Mouse (Mus musculus): ENCODE measurements around the gene Tarbp1. TPM values are rescaled to one million over a fixed set of nuclear protein-coding genes. Genes with fewer than 3 reads are reported as not detected.

The Tarbp1 gene
- polyA plus RNA-seq (2016; fragmentation: Nextera tagmentation; extraction: Ambion mirVana), result 3.5 and 3.6 TPM in 2 replicates

- peak within 1 kb of the TSS; percentile 75 for H3K9ac ChIP-seq (replicated peaks)
- ATAC-seq (ENCODE audit: insufficient number of reproducible peaks, insufficient read depth, low FRiP score, low TSS enrichment, low read depth), result peak; percentile 90
- peaks cover 18% of the 10 kb centered on the region for H3K4me1 ChIP-seq (replicated peaks)
- peaks cover 16% of the 10 kb centered on the region for H3K27me3 ChIP-seq
- peak within 1 kb of the TSS; percentile 85 for H3K27ac ChIP-seq
- H3K4me3 ChIP-seq (replicated peaks), result peak within 1 kb of the TSS; percentile 89
- H3K9me3 ChIP-seq, result no peaks in the 10 kb centered on the region
- under 1% methylated on average over 122 of the region's 124 CpGs for WGBS
- H3K4me2 ChIP-seq, result peak within 1 kb of the TSS; percentile 89
- H3K36me3 ChIP-seq, result peaks cover 15% of the 10 kb centered on the region; the same call in 1 of the 2 replicates
Observed at GRCm38 (mm10) chr8:126474299-126475187, at the start of gene Tarbp1. TSS of gene Tarbp1 (minus strand) at chr8:126475065.

GRCm38 (mm10) chr8:126524233-126524985 is 49.5 kb upstream of the Tarbp1 start:
- no peak overlapping the region for H3K4me3 ChIP-seq (replicated peaks)
- H3K9me3 ChIP-seq, result no peaks in the 10 kb centered on the region
- H3K27me3 ChIP-seq, result no peaks in the 10 kb centered on the region
- H3K9ac ChIP-seq (replicated peaks), result no peak overlapping the region
- peak overlapping the region; percentile 70 for H3K27ac ChIP-seq
- H3K36me3 ChIP-seq, result no peaks in the 10 kb centered on the region
- ATAC-seq (ENCODE audit: insufficient number of reproducible peaks, insufficient read depth, low FRiP score, low TSS enrichment, low read depth), result no peak
- no peak overlapping the region for H3K4me2 ChIP-seq
- peaks cover 14% of the 10 kb centered on the region for H3K4me1 ChIP-seq (replicated peaks)
- WGBS, result 79% methylated on average over 18 of the region's 18 CpGs

- Histone ChIP-seq H3K4me2 (no peak overlapping the region), H3K27me3 (no peaks in the 10 kb centered on the region), H3K4me3 (replicated peaks) (no peak overlapping the region), H3K9ac (replicated peaks) (no peak overlapping the region), H3K36me3 (no peaks in the 10 kb centered on the region), H3K9me3 (no peaks in the 10 kb centered on the region), H3K4me1 (replicated peaks) (peaks cover 15% of the 10 kb centered on the region; the same call in 1 of the 2 replicates), H3K27ac (no peak overlapping the region)
- ATAC-seq (ENCODE audit: insufficient number of reproducible peaks, insufficient read depth, low FRiP score, low TSS enrichment, low read depth), result no peak
- WGBS, result 80% methylated on average over 11 of the region's 11 CpGs
Observed at GRCm38 (mm10) chr8:126523060-126523574, 48.3 kb upstream of the Tarbp1 start.

- no peak for ATAC-seq (ENCODE audit: insufficient number of reproducible peaks, insufficient read depth, low FRiP score, low TSS enrichment, low read depth)
- Histone ChIP-seq H3K9ac (replicated peaks) (no peak overlapping the region), H3K4me3 (replicated peaks) (no peak overlapping the region), H3K4me1 (replicated peaks) (peaks cover 29% of the 10 kb centered on the region), H3K9me3 (no peaks in the 10 kb centered on the region), H3K36me3 (no peaks in the 10 kb centered on the region), H3K4me2 (no peak overlapping the region), H3K27me3 (no peaks in the 10 kb centered on the region), H3K27ac (no peak overlapping the region)
- WGBS, result 90% methylated on average over 4 of the region's 4 CpGs
Observed at GRCm38 (mm10) chr8:126519447-126519975, 44.6 kb upstream of the Tarbp1 start.

- Histone ChIP-seq H3K4me1 (replicated peaks) (peaks cover 19% of the 10 kb centered on the region), H3K9ac (replicated peaks) (0 out of 2 replicates have a peak overlapping the region, but pooled peaks have one; percentile 18), H3K36me3 (no peaks in the 10 kb centered on the region), H3K27ac (no peak overlapping the region), H3K27me3 (no peaks in the 10 kb centered on the region), H3K4me3 (replicated peaks) (peak overlapping the region; percentile 22), H3K9me3 (no peaks in the 10 kb centered on the region), H3K4me2 (peak overlapping the region; percentile 50)
- ATAC-seq (ENCODE audit: insufficient number of reproducible peaks, insufficient read depth, low FRiP score, low TSS enrichment, low read depth), result no peak
- 24% methylated on average over 27 of the region's 27 CpGs for WGBS
Observed at GRCm38 (mm10) chr8:126516620-126517577, 42.0 kb upstream of the Tarbp1 start.

- no peak overlapping the region for H3K9ac ChIP-seq (replicated peaks)
- ATAC-seq (ENCODE audit: insufficient number of reproducible peaks, insufficient read depth, low FRiP score, low TSS enrichment, low read depth), result no peak
- no peaks in the 10 kb centered on the region for H3K9me3 ChIP-seq
- peaks cover 19% of the 10 kb centered on the region for H3K4me1 ChIP-seq (replicated peaks)
- H3K27me3 ChIP-seq, result no peaks in the 10 kb centered on the region
- no peaks in the 10 kb centered on the region for H3K36me3 ChIP-seq
- no peak overlapping the region for H3K4me2 ChIP-seq
- no peak overlapping the region for H3K27ac ChIP-seq
- no peak overlapping the region for H3K4me3 ChIP-seq (replicated peaks)
- WGBS, result 82% methylated on average over 10 of the region's 10 CpGs
Observed at GRCm38 (mm10) chr8:126514011-126514964, 39.4 kb upstream of the Tarbp1 start.

GRCm38 (mm10) chr8:126510866-126511265 is 36.0 kb upstream of the Tarbp1 start:
- 75% methylated on average over 3 of the region's 3 CpGs for WGBS
- H3K4me3 ChIP-seq (replicated peaks), result no peak overlapping the region
- H3K27me3 ChIP-seq, result no peaks in the 10 kb centered on the region
- no peaks in the 10 kb centered on the region for H3K9me3 ChIP-seq
- H3K36me3 ChIP-seq, result no peaks in the 10 kb centered on the region
- no peak for ATAC-seq (ENCODE audit: insufficient number of reproducible peaks, insufficient read depth, low FRiP score, low TSS enrichment, low read depth)
- H3K4me1 ChIP-seq (replicated peaks), result no peaks in the 10 kb centered on the region
- H3K4me2 ChIP-seq, result no peak overlapping the region
- no peak overlapping the region for H3K9ac ChIP-seq (replicated peaks)
- no peak overlapping the region for H3K27ac ChIP-seq

GRCm38 (mm10) chr8:126509635-126510034 is 34.8 kb upstream of the Tarbp1 start:
- Histone ChIP-seq H3K9ac (replicated peaks) (no peak overlapping the region), H3K9me3 (no peaks in the 10 kb centered on the region), H3K36me3 (no peaks in the 10 kb centered on the region), H3K4me1 (replicated peaks) (no peaks in the 10 kb centered on the region), H3K27ac (no peak overlapping the region), H3K27me3 (no peaks in the 10 kb centered on the region), H3K4me2 (no peak overlapping the region), H3K4me3 (replicated peaks) (no peak overlapping the region)
- WGBS, result 85% methylated on average over 6 of the region's 6 CpGs
- no peak for ATAC-seq (ENCODE audit: insufficient number of reproducible peaks, insufficient read depth, low FRiP score, low TSS enrichment, low read depth)

GRCm38 (mm10) chr8:126508871-126509586 is 34.2 kb upstream of the Tarbp1 start:
- H3K9ac ChIP-seq (replicated peaks), result no peak overlapping the region
- H3K4me2 ChIP-seq, result no peak overlapping the region
- no peak overlapping the region for H3K4me3 ChIP-seq (replicated peaks)
- H3K4me1 ChIP-seq (replicated peaks), result no peaks in the 10 kb centered on the region
- no peaks in the 10 kb centered on the region for H3K27me3 ChIP-seq
- H3K36me3 ChIP-seq, result no peaks in the 10 kb centered on the region
- H3K27ac ChIP-seq, result no peak overlapping the region
- ATAC-seq (ENCODE audit: insufficient number of reproducible peaks, insufficient read depth, low FRiP score, low TSS enrichment, low read depth), result no peak
- H3K9me3 ChIP-seq, result no peaks in the 10 kb centered on the region
- WGBS, result 85% methylated on average over 8 of the region's 8 CpGs
